Mouse (Mus musculus) brain, embryonic 14.5 days (tissue): ENCODE results near the gene H2-Eb1. TPM values are rescaled to one million over a fixed set of nuclear protein-coding genes. Genes with fewer than 3 reads are reported as not detected.

ENCODE experiments used
- DNase-seq: peaks from one replicate; pipeline ENCODE4 v3.0.0-alpha.2; 2011; ENCODE audit warnings: low read depth
- CTCF ChIP-seq: fragments of 200-500 bp; IDR thresholded peaks from 2 replicates; pipeline ENCODE4 v1.5.1; 2012; ENCODE audit warnings: inconsistent platforms, mild to moderate bottlenecking, moderate library complexity, borderline replicate concordance; ENCODE audit not compliant: insufficient read depth, insufficient read length; ENCODE audit errors: extremely low read depth
- POLR2A ChIP-seq: fragments of 200-500 bp; IDR thresholded peaks from 2 replicates; pipeline ENCODE4 v1.6.1; 2012; ENCODE audit warnings: mild to moderate bottlenecking, inconsistent platforms, borderline replicate concordance; ENCODE audit not compliant: poor library complexity, insufficient read depth, insufficient read length, severe bottlenecking; ENCODE audit errors: extremely low read depth
- polyA plus RNA-seq: library from polyadenylated mRNA; depleted of rRNA; stranded (reverse); fragments of >200 nt; gene quantifications from 2 replicates; pipeline ENCODE4 v1.2.3, GENCODE M21; 2012; rRNA removed

The H2-Eb1 gene
- polyA plus RNA-seq, 1 experiment, result 1.6 TPM

- TF ChIP-seq CTCF, result no peak
- no peak for TF ChIP-seq POLR2A
These were observed 59.4 kb downstream of the H2-Eb1 start for GRCm38 (mm10) chr17:34365031-34365430.

More at GRCm38 (mm10) chr17:34365031-34365430, 59.4 kb downstream of the H2-Eb1 start:
- no peak for DNase-seq

Other genes with a start within 250 kb of the H2-Eb1 start
- gene H2-Oa, start 213.5 kb upstream of the H2-Eb1 start, polyA plus RNA-seq, result 0.07 and 0.20 TPM in 2 replicates
- 12.0 and 16.4 TPM in 2 replicates for gene H2-DMa, start 186.3 kb upstream of the H2-Eb1 start, polyA plus RNA-seq
- 186 and 256 TPM in 2 replicates for gene Brd2, start 183.2 kb upstream of the H2-Eb1 start, polyA plus RNA-seq
- 0.18 and 0.40 TPM in 2 replicates for gene H2-DMb2, start 162.6 kb upstream of the H2-Eb1 start, polyA plus RNA-seq
- 0.82 and 1.1 TPM in 2 replicates for gene H2-DMb1, start 152.8 kb upstream of the H2-Eb1 start, polyA plus RNA-seq
- 1.8 and 2.1 TPM in 2 replicates for gene Tap1, start 118.3 kb upstream of the H2-Eb1 start, polyA plus RNA-seq
- 0.86 and 1.1 TPM in 2 replicates for gene Psmb9, start 118.1 kb upstream of the H2-Eb1 start, polyA plus RNA-seq
- gene Psmb8, start 108.1 kb upstream of the H2-Eb1 start, polyA plus RNA-seq, result 2.0 and 2.4 TPM in 2 replicates
- 0.93 and 1.1 TPM in 2 replicates for gene Tap2, start 102.3 kb upstream of the H2-Eb1 start, polyA plus RNA-seq
- 0.04 and 0.11 TPM in 2 replicates for gene H2-Ob, start 67.0 kb upstream of the H2-Eb1 start, polyA plus RNA-seq
- 1.4 and 1.7 TPM in 2 replicates for gene H2-Ab1, start 48.2 kb upstream of the H2-Eb1 start, polyA plus RNA-seq
- gene H2-Aa, start 18.0 kb upstream of the H2-Eb1 start, polyA plus RNA-seq, result 0.50 and 0.51 TPM in 2 replicates
- gene H2-Eb2, start 19.8 kb downstream of the H2-Eb1 start, polyA plus RNA-seq, result 0.09 and 0.18 TPM in 2 replicates
- 0.03 TPM in 2 replicates for gene Btnl2, start 49.0 kb downstream of the H2-Eb1 start, polyA plus RNA-seq
- gene Btnl1, start 71.3 kb downstream of the H2-Eb1 start, polyA plus RNA-seq, result not detected in 2 replicates
- gene BC051142, start 93.0 kb downstream of the H2-Eb1 start, polyA plus RNA-seq, result 9.9 and 10.4 TPM in 2 replicates
- not detected in 2 replicates for gene Btnl4, start 171.5 kb downstream of the H2-Eb1 start, polyA plus RNA-seq
- gene Btnl6, start 211.5 kb downstream of the H2-Eb1 start, polyA plus RNA-seq, result not detected in 2 replicates